Mouse (Mus musculus) mesoderm, embryonic 11.5 days (tissue): ENCODE data around the gene Tsnaxip1.

ENCODE experiments used
- DNase-seq: peaks from one replicate; pipeline ENCODE4 v3.0.0-alpha.2; 2012; ENCODE audit warnings: low read depth, low spot score

Tsnaxip1 gene

DNA sequence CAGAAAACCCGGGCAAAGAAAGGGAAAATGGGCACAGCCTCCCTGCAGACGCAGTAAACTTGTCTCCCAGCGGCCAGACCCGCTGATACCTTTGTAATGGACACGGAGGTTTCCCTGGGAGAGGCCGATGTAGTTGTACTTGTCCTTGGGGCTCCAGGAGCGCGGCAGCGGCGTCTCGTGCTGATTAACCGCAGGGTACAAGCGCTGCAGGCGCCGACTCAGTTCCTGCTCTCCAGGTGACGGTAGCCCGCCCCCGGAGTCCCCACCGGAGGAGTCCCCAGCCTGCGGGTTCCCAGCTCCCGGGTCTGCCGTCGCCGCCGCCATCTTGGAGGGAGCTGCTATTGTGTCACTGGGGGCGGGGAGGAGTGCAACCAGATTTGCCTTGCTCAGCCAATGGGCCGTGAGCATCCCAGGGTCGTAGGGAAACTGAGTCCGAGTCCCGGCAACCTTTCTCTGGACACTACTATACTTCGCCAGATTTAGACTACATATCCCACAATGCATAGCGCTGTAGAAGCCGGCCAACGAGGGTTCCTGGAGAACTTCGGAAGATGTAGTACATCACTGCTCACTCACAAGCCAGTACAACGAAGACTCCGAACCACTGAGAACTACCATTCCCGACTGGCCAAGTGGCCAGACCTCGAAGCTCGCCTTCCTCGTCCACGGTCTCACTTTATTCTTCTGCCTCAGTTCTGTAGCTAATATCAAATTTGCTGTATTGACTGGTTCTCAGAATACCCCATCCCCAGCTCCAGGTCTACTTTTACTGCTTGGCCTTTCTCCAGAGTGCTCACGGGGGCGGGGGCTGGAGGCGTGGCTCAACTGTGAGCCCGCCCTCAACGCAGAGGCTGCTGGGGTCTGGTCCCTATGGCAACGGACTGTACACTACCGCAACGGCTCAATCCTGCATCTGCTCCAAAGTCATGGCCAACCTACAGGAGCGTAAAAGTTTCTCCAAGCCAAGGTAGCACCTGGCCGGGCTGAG lies at the start of gene Tsnaxip1, which contains the start of gene Ranbp10:
Gene Tsnaxip1 (plus strand): TSS at position 871 of the 988 bp plus-strand sequence.
Gene Ranbp10 (minus strand): TSS at position 490 of the 988 bp plus-strand sequence.
- DNase-seq, result peak; percentile 99

DNA sequence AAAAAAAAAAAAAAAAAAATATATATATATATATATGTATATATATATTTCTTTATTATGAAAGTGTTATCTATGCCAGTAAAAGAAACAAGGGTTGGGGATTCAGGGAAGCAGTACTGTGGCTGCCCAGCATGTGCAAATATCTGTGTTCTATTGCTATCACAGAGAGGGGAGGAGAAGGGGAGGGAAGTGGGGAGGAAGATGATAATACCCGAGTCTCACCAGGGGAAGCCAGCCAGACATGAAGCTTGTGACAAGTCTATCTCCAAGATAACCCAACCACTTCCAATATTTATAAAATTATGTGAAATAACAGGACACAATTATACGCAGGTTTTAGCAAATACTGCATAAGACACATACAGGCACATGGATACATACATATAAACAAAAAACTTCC lies 49.7 kb upstream of the Tsnaxip1 start:
- no peak for DNase-seq

DNA sequence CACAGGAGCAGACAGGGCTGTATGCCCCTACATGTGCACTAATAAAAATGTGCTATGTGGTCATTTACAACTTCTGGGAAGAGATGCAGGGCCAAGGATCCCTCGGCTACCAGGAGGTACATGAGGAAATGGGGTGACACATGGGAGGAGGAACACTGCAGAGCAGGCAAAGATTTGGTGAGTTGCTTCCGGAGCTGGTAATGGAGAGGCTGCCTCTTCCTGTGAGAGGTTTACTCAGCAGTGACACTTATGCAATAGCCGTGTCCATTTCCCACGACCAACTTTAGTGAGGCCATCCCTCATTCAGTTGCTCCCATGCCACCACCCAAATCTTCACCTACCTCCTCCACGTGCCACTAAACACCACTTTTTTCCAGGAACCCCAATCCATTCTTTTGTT lies 47.2 kb upstream of the Tsnaxip1 start:
- no peak for DNase-seq

DNA sequence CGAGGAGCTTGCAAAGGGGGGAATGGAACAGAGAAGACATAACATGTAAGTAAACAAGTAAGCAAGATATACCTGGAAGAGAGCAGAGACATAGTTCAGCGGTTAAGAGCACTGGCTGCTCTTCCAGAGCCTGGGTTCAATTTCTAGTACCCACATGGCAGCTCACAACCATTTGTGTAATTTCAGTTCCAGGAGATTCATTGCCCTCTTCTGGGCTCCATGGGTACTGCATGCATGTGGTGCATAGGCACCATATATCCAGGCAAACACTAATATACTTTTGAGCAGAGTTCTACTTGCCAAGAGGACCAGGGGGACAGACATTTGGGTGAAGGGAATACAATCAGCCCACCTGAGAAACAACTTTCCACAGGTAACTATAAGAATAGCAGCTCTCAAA lies 39.3 kb upstream of the Tsnaxip1 start:
- peak; percentile 64 for DNase-seq

DNA sequence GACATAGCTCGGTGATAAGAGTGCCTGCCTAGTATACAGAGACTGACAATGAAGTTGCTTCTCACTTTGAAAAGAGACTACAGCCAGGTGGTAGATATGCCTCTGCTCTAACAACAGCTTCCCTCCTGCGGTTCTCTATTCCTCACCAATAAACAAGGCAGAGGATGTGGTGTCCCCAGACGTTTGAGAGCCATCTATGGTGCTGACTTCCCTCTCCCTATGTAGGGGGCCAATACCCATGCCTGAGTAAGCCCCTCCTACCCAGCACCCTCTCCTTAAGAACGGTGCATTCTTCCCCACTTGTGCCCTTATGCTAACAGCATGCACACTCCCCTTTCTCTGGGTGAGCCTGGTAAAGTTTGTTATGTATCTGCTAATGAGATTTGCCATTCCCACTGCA lies 38.6 kb upstream of the Tsnaxip1 start:
- DNase-seq, result no peak

DNA sequence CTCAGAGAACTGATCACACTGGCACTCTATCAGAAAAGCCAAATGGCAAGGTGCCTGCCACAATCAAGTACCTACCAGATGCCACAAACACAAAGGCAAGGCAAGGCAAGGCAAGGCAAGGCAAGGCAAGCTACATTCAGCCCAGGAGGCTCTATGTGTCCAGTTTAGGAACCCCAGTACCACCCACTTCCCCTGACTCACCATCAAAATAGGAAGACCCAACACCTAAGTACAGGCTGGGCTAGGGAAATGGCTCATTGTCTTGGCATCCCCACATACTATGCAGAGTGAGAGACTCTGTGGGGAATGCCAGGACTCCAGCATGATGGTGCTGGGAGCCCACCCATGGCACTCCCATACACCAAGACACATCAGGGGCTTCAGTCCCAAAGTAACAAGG lies 37.9 kb upstream of the Tsnaxip1 start:
- no peak for DNase-seq

DNA sequence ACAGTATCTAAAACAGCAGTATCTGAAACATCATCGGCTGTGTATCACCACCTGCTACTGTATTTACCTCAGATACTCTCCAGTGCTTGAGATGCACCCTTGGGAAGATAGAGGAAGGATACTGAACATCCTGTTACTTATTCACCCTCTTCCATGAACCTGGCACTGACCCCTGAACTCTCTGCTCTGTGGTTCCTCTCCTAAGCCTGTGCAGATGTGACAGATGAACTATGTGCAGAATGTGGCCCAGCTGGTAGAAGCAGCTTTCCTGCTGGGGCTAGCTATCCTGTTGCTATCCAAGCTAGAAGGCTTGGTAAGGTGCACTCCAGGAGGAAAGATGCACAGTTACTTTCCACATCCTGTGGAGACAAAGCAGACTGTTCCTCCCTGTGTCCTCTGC lies 34.2 kb upstream of the Tsnaxip1 start:
- DNase-seq, result no peak

DNA sequence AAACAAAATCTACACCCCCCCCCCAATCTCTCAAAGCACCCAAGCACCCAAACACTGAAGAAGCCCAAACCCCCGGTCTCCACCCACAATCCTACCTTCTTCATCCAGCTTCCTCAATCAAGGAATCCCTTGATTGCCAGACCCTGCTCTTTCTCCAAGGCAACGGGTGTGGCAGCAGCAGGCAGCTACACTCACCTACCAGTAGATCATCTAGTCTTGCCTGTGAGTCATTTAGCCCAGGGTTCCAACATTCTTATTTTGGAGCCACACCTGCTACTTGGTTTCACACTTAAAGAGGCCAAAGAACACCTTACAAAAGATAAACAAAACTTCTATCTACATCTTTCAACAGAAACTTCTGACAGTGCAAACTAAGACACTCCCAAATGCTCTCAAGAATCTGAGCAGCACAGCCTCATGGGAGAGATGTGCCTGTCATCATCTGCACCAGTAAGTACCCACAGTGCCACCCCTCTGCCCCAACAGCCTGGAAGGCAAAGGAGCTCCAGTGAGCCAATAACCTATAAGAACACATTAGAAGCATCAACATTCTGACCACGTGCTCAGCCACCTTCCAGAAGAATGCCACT lies 33.4 kb upstream of the Tsnaxip1 start:
- DNase-seq, result no peak

DNA sequence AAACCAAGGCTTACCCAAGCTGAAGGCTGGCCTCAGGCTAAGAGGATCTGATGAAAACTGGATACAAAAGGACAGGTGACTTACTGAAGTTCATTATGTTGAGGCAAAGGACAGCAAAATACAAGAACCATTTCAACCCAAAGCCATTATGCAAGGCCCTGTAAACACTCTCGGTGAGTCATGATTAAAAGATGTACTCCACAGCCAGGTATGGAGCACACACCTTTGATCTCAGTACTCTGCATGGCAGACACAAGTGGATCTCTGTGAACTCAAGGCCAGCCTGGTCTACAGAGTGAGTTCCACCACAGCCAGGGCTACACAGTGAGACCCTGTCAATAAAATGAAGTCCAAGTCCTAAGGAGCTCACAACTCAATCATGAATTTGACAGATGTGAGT lies 31.7 kb upstream of the Tsnaxip1 start:
- no peak for DNase-seq

DNA sequence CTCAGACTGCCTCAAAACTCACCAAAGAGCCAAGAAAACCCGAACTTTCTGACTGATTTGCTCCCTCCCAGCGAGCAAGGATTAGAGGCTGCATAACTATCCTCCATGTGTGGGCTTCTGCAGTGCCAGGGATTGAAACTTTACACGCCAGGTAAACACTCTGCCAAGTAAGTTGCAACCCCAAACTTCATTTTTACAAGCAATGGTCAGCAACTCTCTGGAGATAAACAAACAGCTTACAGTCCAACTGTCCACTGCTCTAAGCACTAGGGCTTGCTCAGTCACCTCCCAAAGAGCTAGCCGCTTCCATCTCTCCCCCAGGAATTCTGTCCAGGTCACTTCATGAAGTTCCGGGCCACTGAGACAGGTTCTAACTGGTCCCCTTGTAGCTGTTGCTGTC lies 29.1 kb upstream of the Tsnaxip1 start:
- DNase-seq, result no peak

DNA sequence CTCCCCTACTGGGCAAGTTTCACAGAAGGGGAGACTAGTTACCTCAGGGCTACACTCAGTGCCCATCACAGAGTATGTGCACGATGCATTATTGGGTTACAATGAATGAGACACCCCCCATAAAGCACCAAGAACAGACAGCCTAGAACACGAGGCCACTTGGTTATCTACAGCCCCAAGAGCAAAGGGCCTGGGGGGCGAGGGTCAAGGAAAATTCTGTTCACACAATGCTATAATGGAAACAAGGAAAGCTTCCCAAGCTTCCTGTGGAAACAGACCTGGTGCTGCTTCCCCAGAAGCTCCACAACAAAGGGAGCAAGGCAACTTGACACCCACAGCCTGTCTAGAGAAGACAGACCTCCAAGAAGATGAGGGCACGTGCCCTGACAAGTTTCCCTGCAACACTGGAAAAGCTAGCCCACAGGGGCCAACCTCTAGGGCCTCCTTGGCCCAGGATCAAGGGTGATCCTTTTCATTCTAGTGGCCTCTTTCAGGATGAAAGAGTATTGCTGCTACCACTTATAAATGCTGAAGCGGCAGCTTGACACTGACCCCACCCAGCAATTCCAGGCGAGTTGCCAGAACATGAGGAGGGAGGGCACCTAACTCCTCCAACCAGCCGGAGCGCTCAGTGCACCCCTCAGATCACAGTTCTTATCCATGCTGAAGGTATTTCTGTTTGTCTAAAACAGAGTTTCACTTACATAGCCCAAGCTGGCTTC lies 28.3 kb upstream of the Tsnaxip1 start:
- DNase-seq, result no peak

DNA sequence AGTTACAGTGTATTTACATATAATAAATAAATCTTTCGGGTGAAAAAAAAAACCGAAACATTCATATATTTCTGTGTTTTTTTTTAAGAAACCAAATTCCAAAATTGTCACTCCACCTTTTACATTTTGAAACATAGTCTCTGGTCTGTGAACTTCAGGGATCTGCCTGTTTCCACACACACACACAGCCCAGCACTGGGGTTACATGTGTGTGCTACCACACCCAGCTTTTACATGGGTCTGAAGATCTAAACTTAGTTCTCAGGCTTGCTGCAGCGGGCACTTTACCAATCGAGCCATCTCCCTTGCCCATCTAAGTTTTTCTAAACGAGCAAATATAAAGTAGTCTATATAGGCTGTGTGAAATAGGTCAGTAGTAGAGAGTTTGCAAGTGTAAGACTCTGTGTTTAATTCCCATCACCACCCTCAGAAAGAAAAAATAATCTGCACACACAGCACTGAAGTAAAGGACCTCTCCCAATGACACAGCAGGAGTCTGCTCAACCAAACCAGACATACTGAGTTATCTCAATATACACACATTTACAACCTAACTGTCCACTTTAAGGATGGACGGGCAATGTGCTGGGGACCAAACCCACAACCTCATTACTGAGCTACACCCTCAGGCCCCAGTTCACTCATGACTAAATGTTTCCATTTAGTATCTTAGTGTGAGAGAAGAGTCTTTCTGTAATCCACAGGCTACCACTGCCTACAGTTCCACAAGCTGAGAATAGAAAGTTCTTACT lies 26.2 kb upstream of the Tsnaxip1 start:
- no peak for DNase-seq

DNA sequence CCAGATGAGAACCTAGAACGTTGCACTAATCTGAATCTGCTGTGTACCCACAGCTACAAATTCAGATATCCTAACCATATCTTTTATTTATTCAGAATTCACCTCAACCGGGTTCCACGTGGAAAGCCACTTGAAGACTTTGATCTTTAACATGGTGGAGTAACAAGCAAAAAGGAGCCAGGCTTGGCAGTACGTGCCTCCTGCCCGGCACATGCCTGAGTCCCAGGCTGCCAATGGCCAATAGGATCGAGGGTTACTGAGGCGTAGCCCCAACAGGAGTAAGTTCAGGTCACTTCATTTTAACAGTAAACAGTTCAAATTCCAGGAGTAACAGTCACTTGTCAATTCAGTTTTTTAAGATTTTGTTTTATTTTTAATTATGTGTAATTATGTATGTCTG lies 22.7 kb upstream of the Tsnaxip1 start:
- DNase-seq, result no peak

DNA sequence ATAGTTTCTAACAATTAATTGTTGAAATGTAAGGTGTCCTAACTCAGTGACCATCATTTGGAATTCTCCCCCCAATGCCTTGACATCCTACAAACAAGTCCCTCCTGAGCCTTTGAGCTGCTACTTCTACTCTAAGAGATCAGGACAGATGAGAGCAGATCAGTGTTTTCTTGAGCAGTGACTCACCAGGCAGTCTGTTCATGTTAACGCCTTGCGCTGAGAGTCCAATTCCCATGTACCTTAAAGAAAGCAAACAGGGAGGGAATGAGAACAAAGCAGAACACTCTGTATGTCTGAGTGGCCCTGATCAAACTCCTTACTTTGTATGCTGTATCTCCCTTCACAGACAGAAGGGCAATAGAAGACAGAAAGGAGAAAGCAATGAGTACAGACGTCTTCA lies 22.2 kb upstream of the Tsnaxip1 start:
- DNase-seq, result no peak

DNA sequence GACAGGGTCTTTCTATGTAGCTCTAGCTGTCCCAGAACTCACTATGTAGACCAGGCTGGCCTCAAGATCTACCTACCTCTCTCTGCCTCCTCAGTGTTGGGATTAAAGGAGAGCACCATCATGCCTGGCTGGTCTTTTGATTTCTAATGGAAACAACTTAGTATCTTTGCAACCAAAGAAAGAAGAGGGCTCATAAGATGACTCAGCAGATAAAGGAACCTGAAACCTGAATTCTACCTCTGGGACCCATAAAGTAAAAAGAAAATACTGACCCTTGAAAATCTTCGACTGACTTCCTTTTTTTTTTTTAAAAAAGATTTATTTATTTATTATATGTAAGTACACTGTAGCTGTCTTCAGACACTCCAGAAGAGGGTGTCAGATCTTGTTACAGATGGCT lies 21.6 kb upstream of the Tsnaxip1 start:
- no peak for DNase-seq

DNA sequence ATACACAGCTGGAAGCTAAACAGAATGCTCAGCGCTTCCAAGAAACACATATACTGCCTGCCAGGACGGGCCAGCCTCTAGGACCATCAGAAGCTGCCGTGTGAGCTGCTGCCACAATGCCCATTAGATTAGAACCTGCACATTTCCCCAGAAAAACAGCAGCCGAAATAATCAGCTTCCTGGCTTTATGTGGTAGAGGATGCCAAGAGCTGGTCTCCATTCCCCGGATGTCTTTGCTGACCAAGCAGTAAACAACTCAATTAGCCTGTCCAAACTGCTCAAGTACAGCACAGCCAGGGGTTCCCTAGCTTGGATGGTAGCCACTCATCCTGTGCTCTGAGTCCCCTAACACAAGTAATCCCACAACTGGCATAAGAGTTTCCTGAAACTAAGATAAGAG lies 19.8 kb upstream of the Tsnaxip1 start:
- no peak for DNase-seq

DNA sequence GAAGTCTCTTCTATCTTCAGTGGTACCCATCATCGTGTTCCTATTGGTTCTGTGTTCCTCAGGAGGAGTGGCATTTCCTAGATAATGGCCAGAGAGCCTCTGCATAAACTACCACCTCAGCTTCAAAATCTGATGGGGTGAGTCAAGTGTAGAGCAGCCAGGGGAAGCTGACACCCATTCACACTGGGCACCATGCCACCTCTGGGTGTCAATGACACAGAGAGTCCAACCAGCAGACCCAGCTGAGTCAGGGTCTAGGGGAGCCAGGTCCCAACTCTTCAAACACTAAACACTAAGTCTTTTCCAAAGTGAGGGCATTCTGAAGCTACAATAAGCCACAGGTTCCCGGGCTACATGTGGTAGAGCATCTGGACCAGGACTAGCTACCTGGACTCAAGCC lies 19.1 kb upstream of the Tsnaxip1 start:
- DNase-seq, result no peak

DNA sequence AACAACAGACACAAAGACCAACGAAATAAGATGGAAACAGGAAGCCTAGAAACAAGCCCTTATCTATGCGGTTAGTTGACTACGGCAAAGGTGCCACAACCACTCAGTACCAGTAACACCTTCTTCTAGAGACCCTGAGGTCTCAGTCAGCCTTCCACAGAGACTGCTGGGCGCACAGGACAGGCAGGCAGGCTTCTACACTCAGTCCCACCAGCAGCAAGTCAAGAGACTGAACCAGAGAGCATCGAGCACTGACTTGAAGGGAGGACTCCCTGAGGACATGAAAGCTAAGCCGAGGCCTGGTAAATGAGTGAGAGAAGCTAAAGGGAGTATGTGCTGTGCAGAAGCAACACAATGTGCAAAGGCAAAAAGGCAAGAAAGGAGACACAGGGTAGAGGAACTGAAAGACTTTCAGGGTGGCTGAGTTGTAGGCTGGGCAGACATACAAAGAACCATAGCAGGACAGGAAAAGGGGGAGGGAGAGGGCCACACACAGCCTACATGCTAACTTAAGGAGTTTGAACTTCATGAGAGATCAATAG lies 17.2 kb upstream of the Tsnaxip1 start:
- no peak for DNase-seq

DNA sequence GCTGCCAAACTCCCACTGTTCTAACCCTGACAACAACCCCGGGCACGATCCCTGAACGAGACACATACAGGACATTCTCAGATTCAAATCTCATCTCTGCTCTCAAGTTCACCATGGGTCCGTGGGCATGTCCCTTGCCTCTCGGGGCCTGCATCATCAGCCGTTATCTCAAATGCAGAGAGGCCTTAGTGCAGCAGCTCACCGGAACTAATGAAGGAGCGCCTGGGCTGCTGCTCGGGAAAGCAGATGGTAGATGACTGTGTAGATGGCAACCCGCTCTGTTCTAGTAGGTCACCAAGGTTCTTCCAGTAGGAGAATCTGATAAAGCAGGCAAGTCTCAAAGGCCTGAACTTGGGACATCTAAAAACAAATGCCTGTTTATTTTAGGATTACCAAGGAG lies 16.5 kb upstream of the Tsnaxip1 start:
- DNase-seq, result no peak

DNA sequence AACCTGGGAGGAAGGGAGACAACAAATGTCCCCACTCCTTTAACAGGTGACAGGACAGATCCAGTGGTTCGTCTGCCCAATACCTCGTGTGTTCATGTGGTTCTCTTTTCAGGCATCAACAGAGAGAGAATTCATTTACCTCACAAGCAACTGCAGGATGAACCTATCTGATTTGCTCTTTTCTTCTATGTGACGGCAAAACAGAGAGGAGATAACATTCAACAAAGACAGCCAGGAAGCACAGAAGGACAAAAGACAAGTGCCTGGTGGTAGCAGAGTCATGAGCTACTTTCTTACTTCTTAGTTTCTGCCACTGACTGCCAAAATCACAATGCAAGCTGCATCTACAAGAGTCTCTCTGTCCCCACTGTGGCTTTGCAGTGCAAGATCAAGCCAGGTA lies 16.0 kb upstream of the Tsnaxip1 start:
- DNase-seq, result no peak

DNA sequence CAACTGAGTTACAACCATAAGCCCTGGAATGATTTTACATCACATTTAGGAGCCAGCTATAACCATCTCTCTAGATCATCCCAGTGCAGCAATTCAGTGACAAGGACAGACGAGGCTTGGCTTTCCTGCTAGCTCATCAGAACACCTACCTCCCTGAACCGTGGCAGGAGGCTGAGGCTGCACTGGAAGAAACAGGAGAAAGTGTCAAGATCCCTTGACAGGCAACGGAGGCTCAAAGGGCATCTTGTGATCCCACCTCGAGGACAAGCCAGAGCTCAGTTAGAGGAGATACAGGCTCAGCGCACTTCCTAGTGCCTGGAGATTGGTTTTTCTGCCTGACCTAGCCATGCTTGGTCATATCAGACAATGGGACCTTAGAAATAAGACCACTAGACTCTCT lies 15.0 kb upstream of the Tsnaxip1 start:
- DNase-seq, result no peak
